Comparison of ENCODE assay signal across 19 mouse cellular contexts in the genomic region with DNA sequence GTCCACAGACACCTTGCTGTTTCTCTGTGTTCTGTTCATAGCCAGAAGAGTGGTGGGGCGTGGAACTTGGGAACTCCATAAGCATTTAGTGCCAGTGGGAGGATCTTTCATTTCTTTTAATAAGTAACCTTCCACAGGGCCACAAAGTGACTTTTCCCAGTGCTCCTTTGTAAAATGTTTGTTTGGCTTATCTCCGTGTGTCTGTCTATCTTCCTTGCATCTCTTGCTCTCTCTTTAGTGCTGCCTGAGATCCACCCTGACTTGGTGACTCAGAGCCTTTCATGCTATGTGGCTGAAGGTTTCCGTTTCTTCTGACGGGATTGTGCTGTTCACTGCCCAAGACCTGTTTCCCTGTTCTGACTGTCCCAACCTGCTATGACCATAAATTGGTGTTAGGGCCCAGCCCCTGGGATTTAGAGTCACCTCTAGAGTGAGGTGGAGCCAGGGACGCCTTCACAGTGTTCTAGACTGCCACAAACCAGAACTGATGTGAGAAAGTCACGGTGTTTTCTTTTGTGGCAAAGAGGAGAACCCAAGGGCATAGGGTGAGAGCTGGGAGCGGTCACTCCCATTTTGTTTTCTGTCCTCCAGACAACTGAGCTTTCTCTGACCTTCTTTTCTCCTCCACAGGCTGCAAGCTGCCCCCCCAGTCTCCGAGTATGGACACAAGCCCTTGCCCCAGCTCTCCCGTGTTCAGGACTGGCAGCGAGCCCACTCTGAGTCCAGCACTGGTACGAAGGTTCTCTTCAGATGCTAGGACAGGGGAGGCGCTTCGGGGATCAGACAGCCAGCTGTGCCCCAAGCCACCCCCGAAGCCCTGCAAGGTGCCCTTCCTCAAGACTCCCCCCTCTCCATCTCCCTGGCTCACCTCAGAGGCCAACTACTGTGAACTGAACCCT.
DNase-seq lines count a peak whose midpoint lies in the region; ATAC-seq and TF ChIP-seq lines count a peak whose summit lies in the region.
"Had no signal": no experiment of that assay in that cellular context is flagged by ENCODE, and none has a peak within 500 bp of the region (broad histone marks: within the 10 kb centered on the region; RNA-seq: fewer than 3 reads in every experiment).

No protein-coding gene starts in this region.

- no peaks in the 10 kb centered on the region for H3K27me3 ChIP-seq in C2C12 (ENCODE audit: control insufficient read depth, insufficient read depth, insufficient read length)
- no peaks in the 10 kb centered on the region for H3K27me3 ChIP-seq in liver, embryonic 15.5 days
- H3K27me3 ChIP-seq in hindbrain, embryonic 13.5 days = no peaks in the 10 kb centered on the region
- H3K27me3 ChIP-seq: forebrain, embryonic 12.5 days; midbrain, embryonic 13.5 days; neural tube, embryonic 12.5 days had no signal

- no peak overlapping the region for H3K4me3 ChIP-seq in C2C12 (ENCODE audit: insufficient read depth, poor library complexity, severe bottlenecking)
- no peak overlapping the region for H3K4me3 ChIP-seq in liver, embryonic 15.5 days (replicated peaks)
- H3K4me3 ChIP-seq in hindbrain, embryonic 13.5 days = no peak overlapping the region
- H3K4me3 ChIP-seq: embryonic facial prominence, embryonic 13.5 days; forebrain, embryonic 12.5 days; left cerebral cortex, adult 2 months; midbrain, embryonic 13.5 days; neural tube, embryonic 12.5 days had no signal

- H3K4me1 ChIP-seq in liver, embryonic 15.5 days (replicated peaks) = peaks cover 34% of the 10 kb centered on the region
- H3K4me1 ChIP-seq in hindbrain, embryonic 13.5 days (replicated peaks) = peaks cover 5% of the 10 kb centered on the region
- H3K4me1 ChIP-seq: forebrain, embryonic 12.5 days had no signal

- no peak for ATAC-seq in liver, embryonic 15.5 days (ENCODE audit: insufficient read depth)
- no peak for ATAC-seq in hindbrain, embryonic 13.5 days (ENCODE audit: low FRiP score)
- ATAC-seq: activated CD4-positive, CD25-positive, alpha-beta regulatory T cell, adult 4 months; midbrain, embryonic 13.5 days had no signal

- peak overlapping the region; percentile 26 for H3ac ChIP-seq in C2C12 (ENCODE audit: control insufficient read depth, insufficient read length, low read depth)

- DNase-seq in 3134 (ENCODE audit: extremely low read depth, insufficient read length, low spot score) = peak; percentile 42
- peak; percentile 86 for DNase-seq in kidney, adult 9 months
- no peak for DNase-seq in layer of hippocampus, adult 18-20 months (ENCODE audit: low spot score in 2 of 2)
- DNase-seq in heart, postnatal 4 days = no peak
- DNase-seq: cerebellum, postnatal 25 days; gastrocnemius, postnatal 14 days; heart, postnatal 10 days; retina, postnatal 1 day; thymus, postnatal 4 days had no signal

- 59% methylated on average over 14 of the region's 14 CpGs for WGBS in liver, embryonic 15.5 days (ENCODE audit: insufficient replicate concordance)
- 90% methylated on average over 14 of the region's 14 CpGs for WGBS in hindbrain, embryonic 13.5 days

- H3K79me3 ChIP-seq in C2C12 (ENCODE audit: low read depth) = peaks cover 10% of the 10 kb centered on the region

- H3K4me2 ChIP-seq in liver, embryonic 15.5 days = 0 out of 2 replicates have a peak overlapping the region, but pooled peaks have one; percentile 20
- no peak overlapping the region for H3K4me2 ChIP-seq in hindbrain, embryonic 13.5 days
- H3K4me2 ChIP-seq: embryonic facial prominence, embryonic 13.5 days; forebrain, embryonic 12.5 days; midbrain, embryonic 13.5 days; neural tube, embryonic 12.5 days had no signal

- no peak overlapping the region for H3K9ac ChIP-seq in liver, embryonic 15.5 days
- H3K9ac ChIP-seq in hindbrain, embryonic 13.5 days = no peak overlapping the region
- H3K9ac ChIP-seq: embryonic facial prominence, embryonic 13.5 days; forebrain, embryonic 12.5 days; midbrain, embryonic 13.5 days; neural tube, embryonic 12.5 days had no signal

- no peaks in the 10 kb centered on the region for H3K9me3 ChIP-seq in liver, embryonic 15.5 days (replicated peaks)
- no peaks in the 10 kb centered on the region for H3K9me3 ChIP-seq in hindbrain, embryonic 13.5 days
- H3K9me3 ChIP-seq: embryonic facial prominence, embryonic 13.5 days; forebrain, embryonic 12.5 days; G1E; midbrain, embryonic 13.5 days; neural tube, embryonic 12.5 days had no signal

- H3K27ac ChIP-seq in liver, embryonic 15.5 days (replicated peaks) = peak overlapping the region; percentile 61; the same call in 1 of the 2 replicates
- no peak overlapping the region for H3K27ac ChIP-seq in hindbrain, embryonic 13.5 days
- H3K27ac ChIP-seq: embryonic facial prominence, embryonic 13.5 days; forebrain, embryonic 12.5 days; left cerebral cortex, adult 2 months; midbrain, embryonic 13.5 days; neural tube, embryonic 12.5 days had no signal

- H3K36me3 ChIP-seq in C2C12 (ENCODE audit: control insufficient read depth, insufficient read depth) = peaks cover 55% of the 10 kb centered on the region
- H3K36me3 ChIP-seq in liver, embryonic 15.5 days (replicated peaks) = no peaks in the 10 kb centered on the region
- no peaks in the 10 kb centered on the region for H3K36me3 ChIP-seq in hindbrain, embryonic 13.5 days
- H3K36me3 ChIP-seq: G1E had no signal

- no peak for TF ChIP-seq CTCF in C2C12 (IDR thresholded peaks at IDR 0.05; ENCODE audit: control insufficient read depth, insufficient read depth, insufficient read length)

- peaks cover 64% of the 10 kb centered on the region for H3K79me2 ChIP-seq in C2C12 (ENCODE audit: control insufficient read depth, insufficient read depth)

TF ChIP-seq in C2C12, 6 proteins besides CTCF, POLR2A, EP300 and RAD21:
- no peak for TF ChIP-seq MYOG (IDR thresholded peaks at IDR 0.05; ENCODE audit: control insufficient read depth, extremely low read depth, insufficient read length)
- no peak for TF ChIP-seq MAX (IDR thresholded peaks at IDR 0.05)
- no peak for TF ChIP-seq USF1 (IDR thresholded peaks at IDR 0.05; ENCODE audit: low read depth)

Comparison
In these comparisons a context has a peak if more than half of its experiments do, and no peak if none do; other contexts are left out.
1. DNase-seq: peak in 3134 (single experiment) and kidney, adult 9 months (single experiment); none in layer of hippocampus, adult 18-20 months (0 of 2) and heart, postnatal 4 days (single experiment).